Mouse (Mus musculus) bone marrow macrophage, adult 2 months (primary cell): Measurements from ENCODE around the gene Clec5a. TPM values are rescaled to one million over a fixed set of nuclear protein-coding genes. Genes with fewer than 3 reads are reported as not detected.

Experiments
- H3K27ac ChIP-seq: 2 replicates; pipeline ENCODE4 v1.5.1; 2012; ENCODE audit warnings: low read depth, low read length; ENCODE audit not compliant: insufficient read depth
- H3K4me1 ChIP-seq: 2 replicates; pipeline ENCODE4 v1.6.1; 2012; ENCODE audit warnings: low read length; ENCODE audit not compliant: control insufficient read depth, insufficient read depth
- H3K4me3 ChIP-seq: 2 replicates; pipeline ENCODE4 v1.5.1; 2012; ENCODE audit warnings: mild to moderate bottlenecking, low read length, moderate library complexity; ENCODE audit not compliant: insufficient read depth
- CTCF ChIP-seq: IDR thresholded peaks from 2 replicates; pipeline ENCODE4 v1.5.1; 2012; ENCODE audit warnings: low read depth, mild to moderate bottlenecking, low read length, moderate library complexity
- POLR2A ChIP-seq: IDR thresholded peaks from 2 replicates; pipeline ENCODE4 v1.6.1; 2012; ENCODE audit warnings: mild to moderate bottlenecking, low read depth, low read length, borderline replicate concordance
- polyA plus RNA-seq: library from polyadenylated mRNA; stranded (reverse); fragments of >200 nt; gene quantifications from 2 replicates; pipeline ENCODE4 v1.2.4, GENCODE M21; 2012; ENCODE audit not compliant: missing spikeins, insufficient read depth, insufficient read length

Gene Clec5a
- polyA plus RNA-seq, 1 experiment, result 49.9 TPM

GRCm38 (mm10) chr6:40588346-40588745 is 2.7 kb upstream of the Clec5a start:
- Histone ChIP-seq H3K27ac (no peak overlapping the region), H3K4me1 (peaks cover 14% of the 10 kb centered on the region), H3K4me3 (no peak overlapping the region)
- no peak for TF ChIP-seq CTCF
- no peak for TF ChIP-seq POLR2A

GRCm38 (mm10) chr6:40584336-40584735 is 1.3 kb downstream of the Clec5a start:
- no peak for TF ChIP-seq CTCF
- no peak for TF ChIP-seq POLR2A
- Histone ChIP-seq H3K27ac (no peak overlapping the region), H3K4me3 (no peak overlapping the region)

GRCm38 (mm10) chr6:40576305-40576704 is 9.3 kb downstream of the Clec5a start:
- Histone ChIP-seq H3K4me3 (no peak overlapping the region), H3K27ac (peak overlapping the region; percentile 77), H3K4me1 (peaks cover 42% of the 10 kb centered on the region)
- no peak for TF ChIP-seq CTCF
- no peak for TF ChIP-seq POLR2A

More at GRCm38 (mm10) chr6:40584336-40584735, 1.3 kb downstream of the Clec5a start:
- peaks cover 23% of the 10 kb centered on the region for H3K4me1 ChIP-seq

- H3K4me1 ChIP-seq, result peaks cover 36% of the 10 kb centered on the region
- TF ChIP-seq CTCF (no peak), POLR2A (no peak)
- peak overlapping the region; percentile 78 for H3K27ac ChIP-seq
- no peak overlapping the region for H3K4me3 ChIP-seq
Observed at GRCm38 (mm10) chr6:40573618-40574017, 12.0 kb downstream of the Clec5a start.

- no peak for TF ChIP-seq POLR2A
- no peak for TF ChIP-seq CTCF
Observed at GRCm38 (mm10) chr6:40569187-40569586, 16.4 kb downstream of the Clec5a start, which contains the start of gene Olfr460. Gene Olfr460, plus strand, starts transcription at chr6:40569487.

GRCm38 (mm10) chr6:40554950-40555349 is 30.7 kb downstream of the Clec5a start, which contains the start of gene Olfr461:
Gene Olfr461, minus strand, starts transcription at chr6:40555050.
- no peak within 1 kb of the TSS for H3K4me3 ChIP-seq
- peaks cover 2% of the 10 kb centered on the region; the same call in 1 of the 2 replicates for H3K4me1 ChIP-seq
- TF ChIP-seq CTCF (no peak), POLR2A (no peak)
- no peak within 1 kb of the TSS for H3K27ac ChIP-seq

More at GRCm38 (mm10) chr6:40569187-40569586, 16.4 kb downstream of the Clec5a start, which contains the start of gene Olfr460:
- no peak within 1 kb of the TSS for H3K4me3 ChIP-seq
- H3K27ac ChIP-seq, result no peak within 1 kb of the TSS
- peaks cover 18% of the 10 kb centered on the region for H3K4me1 ChIP-seq

GRCm38 (mm10) chr6:40544690-40545089 is 40.9 kb downstream of the Clec5a start:
- TF ChIP-seq POLR2A (no peak), CTCF (no peak)
- H3K4me1 ChIP-seq, result peaks cover 2% of the 10 kb centered on the region; the same call in 1 of the 2 replicates
- no peak overlapping the region for H3K27ac ChIP-seq
- H3K4me3 ChIP-seq, result no peak overlapping the region

Other genes with a start within 250 kb of the Clec5a start
- 3.2 and 3.8 TPM in 2 replicates for gene E330009J07Rik, start 149.7 kb downstream of the Clec5a start, polyA plus RNA-seq
- not detected in 2 replicates for gene Wee2, start 146.7 kb downstream of the Clec5a start, polyA plus RNA-seq
- 49.8 and 58.1 TPM in 2 replicates for gene Ssbp1, start 114.5 kb downstream of the Clec5a start, polyA plus RNA-seq
- gene Tas2r137, start 94.6 kb downstream of the Clec5a start, polyA plus RNA-seq, result not detected in 2 replicates
- gene Tas2r108, start 92.3 kb downstream of the Clec5a start, polyA plus RNA-seq, result not detected in 2 replicates
- not detected in 2 replicates for gene Prss37, start 66.3 kb downstream of the Clec5a start, polyA plus RNA-seq
- not detected in 2 replicates for gene Olfr461, start 30.8 kb downstream of the Clec5a start, polyA plus RNA-seq
- gene Olfr460, start 16.3 kb downstream of the Clec5a start, polyA plus RNA-seq, result not detected in 2 replicates
- not detected in 2 replicates for gene Tas2r138, start 27.5 kb upstream of the Clec5a start, polyA plus RNA-seq
- gene Mgam, start 43.0 kb upstream of the Clec5a start, polyA plus RNA-seq, result 0.16 and 0.24 TPM in 2 replicates